Mouse (Mus musculus) myocyte (in vitro differentiated cells): ENCODE data around the gene Cdpf1. TPM values are rescaled to one million over a fixed set of nuclear protein-coding genes. Genes with fewer than 3 reads are reported as not detected.

Source experiments
- H3K27me3 ChIP-seq: one replicate; pipeline ENCODE4 v1.6.1; 2011; ENCODE audit not compliant: control insufficient read depth, insufficient read depth, insufficient read length
- H3K36me3 ChIP-seq: one replicate; pipeline ENCODE4 v1.6.1; 2011; ENCODE audit not compliant: control insufficient read depth, insufficient read depth
- H3K4me2 ChIP-seq: one replicate; pipeline ENCODE4 v1.6.1; 2011; ENCODE audit warnings: low read depth, control low read depth
- H3K4me3 ChIP-seq: one replicate; pipeline ENCODE4 v1.5.1; 2011; ENCODE audit warnings: mild to moderate bottlenecking, control low read depth, moderate library complexity
- H3K79me2 ChIP-seq: one replicate; pipeline ENCODE4 v1.6.1; 2011; ENCODE audit not compliant: control insufficient read depth, insufficient read depth
- H3ac ChIP-seq: one replicate; pipeline ENCODE4 v1.6.1; 2011; ENCODE audit not compliant: control insufficient read depth, insufficient read length
- CEBPB ChIP-seq: IDR thresholded peaks from 2 replicates; pipeline ENCODE4 v1.6.1; 2011; ENCODE audit warnings: mild to moderate bottlenecking, moderate library complexity; ENCODE audit not compliant: poor library complexity, insufficient read depth, severe bottlenecking
- E2F4 ChIP-seq: IDR thresholded peaks from one replicate; pipeline ENCODE4 v1.6.1; 2011; ENCODE audit warnings: mild to moderate bottlenecking, control low read depth, moderate library complexity; ENCODE audit not compliant: insufficient read depth
- MAX ChIP-seq: IDR thresholded peaks from one replicate; pipeline ENCODE4 v1.6.1; 2011; ENCODE audit warnings: low read depth, mild to moderate bottlenecking, control low read depth
- MYOD1 ChIP-seq, 3 experiments: IDR thresholded peaks; one replicate each; pipeline ENCODE4 v1.6.1; 2011; ENCODE audit warnings: control low read depth in 2 of 3, low read depth in 2 of 3, mild to moderate bottlenecking in 2 of 3, moderate library complexity in 1 of 3; ENCODE audit not compliant: insufficient read length in 2 of 3, control insufficient read depth in 1 of 3
- MYOG ChIP-seq, 3 experiments: IDR thresholded peaks; one replicate each; pipeline ENCODE4 v1.6.1; 2011; ENCODE audit warnings: control low read depth in 2 of 3, low read depth in 2 of 3, mild to moderate bottlenecking in 2 of 3; ENCODE audit not compliant: insufficient read length in 2 of 3, control insufficient read depth in 1 of 3, insufficient read depth in 1 of 3
- POLR2A ChIP-seq: IDR thresholded peaks from one replicate; pipeline ENCODE4 v1.6.1; 2011; ENCODE audit warnings: low read depth, mild to moderate bottlenecking, control low read depth, moderate library complexity; ENCODE audit not compliant: insufficient read length
- POLR2AphosphoS2 ChIP-seq: IDR thresholded peaks from one replicate; pipeline ENCODE4 v1.6.1; 2011; ENCODE audit warnings: low read depth, control low read depth; ENCODE audit not compliant: insufficient read length
- REST ChIP-seq: IDR thresholded peaks from one replicate; pipeline ENCODE4 v1.6.1; 2011; ENCODE audit warnings: mild to moderate bottlenecking, control low read depth, moderate library complexity; ENCODE audit not compliant: insufficient read depth, insufficient read length
- SRF ChIP-seq: IDR thresholded peaks from one replicate; pipeline ENCODE4 v1.6.1; 2011; ENCODE audit warnings: low read depth; ENCODE audit not compliant: control insufficient read depth, insufficient read length
- TCF12 ChIP-seq: IDR thresholded peaks from one replicate; pipeline ENCODE4 v1.6.1; 2011; ENCODE audit warnings: mild to moderate bottlenecking, control low read depth; ENCODE audit not compliant: poor library complexity, insufficient read depth, severe bottlenecking
- TCF3 ChIP-seq: IDR thresholded peaks from one replicate; pipeline ENCODE4 v1.6.1; 2011; ENCODE audit warnings: low read depth, control low read depth; ENCODE audit not compliant: insufficient read length
- USF1 ChIP-seq: IDR thresholded peaks from one replicate; pipeline ENCODE4 v1.6.1; 2011; ENCODE audit warnings: low read depth, mild to moderate bottlenecking, control low read depth, moderate library complexity
- polyA plus RNA-seq: library from polyadenylated mRNA; unstranded; fragments of >200 nt; fragmentation: generic; extraction: Trizol; gene quantifications from one replicate; pipeline ENCODE4 v1.2.1, GENCODE M21; 2012; ENCODE audit warnings: missing spikeins

Cdpf1 gene
- polyA plus RNA-seq, 1 experiment = 25.1 TPM

- Histone ChIP-seq H3K4me3 (no peak overlapping the region), H3K4me2 (no peak overlapping the region), H3K27me3 (peaks cover 42% of the 10 kb centered on the region), H3ac (no peak overlapping the region), H3K79me2 (no peaks in the 10 kb centered on the region), H3K36me3 (no peaks in the 10 kb centered on the region)
- TF ChIP-seq SRF = no peak
- no peak for TF ChIP-seq USF1
- TF ChIP-seq MAX = no peak
Observed at GRCm38 (mm10) chr15:85845071-85845470, 33.6 kb upstream of the Cdpf1 start.

DNA sequence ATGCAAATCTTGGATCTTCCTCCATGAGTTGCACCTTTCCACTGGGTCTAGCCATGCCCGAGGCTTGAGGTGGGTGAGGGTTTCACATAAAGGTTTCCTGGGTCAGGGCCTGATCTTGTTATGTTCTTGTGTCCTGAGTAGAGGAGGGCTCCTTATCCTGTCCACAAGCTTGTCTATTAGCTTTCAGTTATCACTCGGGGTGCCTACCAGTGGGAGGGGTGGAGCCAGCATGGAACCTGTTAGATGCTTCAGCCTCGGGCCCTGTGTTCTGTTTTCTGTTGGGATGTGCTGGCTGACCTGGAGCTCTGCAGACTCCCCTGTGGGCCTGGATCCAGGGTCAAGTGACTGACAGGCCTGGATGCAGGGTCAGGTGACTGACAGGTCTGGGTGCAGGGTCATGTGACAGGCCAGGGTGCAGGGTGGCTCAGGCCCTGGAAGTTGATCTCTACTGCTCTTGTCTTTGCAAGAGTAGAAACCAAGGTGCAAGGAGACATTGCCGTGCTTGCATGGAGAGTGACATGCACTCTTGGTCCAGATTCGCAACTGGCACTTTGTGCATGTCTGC is 30.4 kb upstream of the Cdpf1 start:
- H3K4me2 ChIP-seq = no peak overlapping the region
- H3ac ChIP-seq = no peak overlapping the region
- TF ChIP-seq USF1 (no peak), POLR2AphosphoS2 (no peak), REST (no peak), MYOD1 (IDR thresholded peaks at IDR 0.05; ENCODE audit: control insufficient read depth in 1 of 3, insufficient read length in 2 of 3, low read depth in 2 of 3) (no peak), MYOG (IDR thresholded peaks at IDR 0.05; ENCODE audit: control insufficient read depth in 1 of 3, insufficient read depth in 1 of 3, insufficient read length in 2 of 3, low read depth in 2 of 3) (no peak), TCF3 (no peak), SRF (no peak), MAX (no peak), TCF12 (no peak), CEBPB (no peak), E2F4 (no peak), POLR2A (no peak)
- H3K27me3 ChIP-seq = peaks cover 31% of the 10 kb centered on the region
- no peaks in the 10 kb centered on the region for H3K36me3 ChIP-seq
- no peak overlapping the region for H3K4me3 ChIP-seq
- H3K79me2 ChIP-seq = no peaks in the 10 kb centered on the region

DNA sequence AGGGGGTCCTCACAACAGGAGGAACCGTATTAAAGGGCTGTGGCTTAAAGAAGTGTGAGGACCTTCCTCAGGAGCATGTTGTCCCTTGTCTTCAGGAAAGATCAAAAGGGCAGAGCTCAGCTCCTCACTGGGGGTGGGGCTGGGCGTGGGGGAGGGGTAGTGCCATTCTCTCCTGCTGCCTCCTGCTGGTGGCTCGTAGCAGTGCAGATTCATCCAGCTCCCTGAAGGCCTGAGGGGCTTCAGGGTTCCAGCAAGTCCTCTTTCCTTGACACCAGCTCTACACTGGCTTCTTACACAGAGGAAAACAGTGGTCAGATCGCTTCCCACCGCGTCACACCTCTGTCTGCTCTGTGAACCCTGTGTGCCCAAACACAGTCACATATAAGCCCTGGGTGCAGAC is 29.5 kb upstream of the Cdpf1 start:
- peaks cover 39% of the 10 kb centered on the region for H3K27me3 ChIP-seq
- H3K4me2 ChIP-seq = no peak overlapping the region
- TF ChIP-seq POLR2A (no peak), CEBPB (no peak), MYOD1 (IDR thresholded peaks at IDR 0.05; ENCODE audit: control insufficient read depth in 1 of 3, insufficient read length in 2 of 3, low read depth in 2 of 3) (no peak), USF1 (no peak), TCF12 (no peak), MAX (no peak), E2F4 (no peak), SRF (no peak), TCF3 (no peak), POLR2AphosphoS2 (no peak), MYOG (IDR thresholded peaks at IDR 0.05; ENCODE audit: control insufficient read depth in 1 of 3, insufficient read depth in 1 of 3, insufficient read length in 2 of 3, low read depth in 2 of 3) (no peak), REST (no peak)
- H3ac ChIP-seq = no peak overlapping the region
- no peaks in the 10 kb centered on the region for H3K79me2 ChIP-seq
- no peaks in the 10 kb centered on the region for H3K36me3 ChIP-seq
- H3K4me3 ChIP-seq = no peak overlapping the region

DNA sequence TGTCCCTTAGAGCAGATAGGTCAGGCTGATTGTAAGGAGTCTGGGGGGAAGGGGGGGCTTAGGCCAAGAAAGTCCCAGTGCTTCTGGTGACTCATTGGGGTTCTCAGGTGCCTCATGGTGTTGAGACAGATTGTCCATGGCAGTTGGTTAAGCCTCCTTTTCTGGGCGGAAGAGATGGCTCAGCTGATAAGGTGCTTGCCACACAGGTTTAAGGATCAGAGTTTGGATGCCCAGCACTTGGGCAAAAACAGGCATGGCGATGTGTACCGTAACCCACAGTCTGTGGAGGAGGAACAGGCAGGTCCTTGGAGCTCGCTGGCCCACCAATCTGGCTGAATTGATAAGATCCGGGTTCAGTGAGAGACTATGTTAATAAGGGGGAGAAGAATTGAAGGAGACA is 25.4 kb upstream of the Cdpf1 start:
- TF ChIP-seq USF1 = no peak
- TF ChIP-seq POLR2A = no peak
- TF ChIP-seq TCF3 = no peak
- TF ChIP-seq CEBPB = no peak
- no peak for TF ChIP-seq REST
- no peak for TF ChIP-seq MYOG (IDR thresholded peaks at IDR 0.05; ENCODE audit: control insufficient read depth in 1 of 3, insufficient read depth in 1 of 3, insufficient read length in 2 of 3, low read depth in 2 of 3)
- no peak for TF ChIP-seq TCF12
- TF ChIP-seq SRF = no peak
- no peak for TF ChIP-seq MAX
- TF ChIP-seq POLR2AphosphoS2 = no peak
- TF ChIP-seq MYOD1 (IDR thresholded peaks at IDR 0.05; ENCODE audit: control insufficient read depth in 1 of 3, insufficient read length in 2 of 3, low read depth in 2 of 3) = no peak
- no peak for TF ChIP-seq E2F4
- Histone ChIP-seq H3K4me2 (no peak overlapping the region), H3ac (no peak overlapping the region), H3K4me3 (no peak overlapping the region), H3K27me3 (peaks cover 39% of the 10 kb centered on the region), H3K36me3 (no peaks in the 10 kb centered on the region), H3K79me2 (no peaks in the 10 kb centered on the region)

GRCm38 (mm10) chr15:85835335-85835734 is 23.8 kb upstream of the Cdpf1 start:
- Histone ChIP-seq H3K36me3 (no peaks in the 10 kb centered on the region), H3K27me3 (peaks cover 49% of the 10 kb centered on the region), H3K79me2 (no peaks in the 10 kb centered on the region), H3K4me2 (no peak overlapping the region), H3ac (no peak overlapping the region), H3K4me3 (no peak overlapping the region)
- TF ChIP-seq MYOD1 (IDR thresholded peaks at IDR 0.05; ENCODE audit: control insufficient read depth in 1 of 3, insufficient read length in 2 of 3, low read depth in 2 of 3) (no peak), TCF12 (no peak), E2F4 (no peak), POLR2AphosphoS2 (no peak), TCF3 (no peak), MAX (no peak), POLR2A (no peak), USF1 (no peak), MYOG (IDR thresholded peaks at IDR 0.05; ENCODE audit: control insufficient read depth in 1 of 3, insufficient read depth in 1 of 3, insufficient read length in 2 of 3, low read depth in 2 of 3) (no peak), CEBPB (no peak), SRF (no peak), REST (no peak)
